Mouse (Mus musculus) v-Abl transformed pro-B cells (cell line): Measurements from ENCODE around the gene Gorasp2.

Source experiments
- in situ Hi-C, 2 experiments: fragments of 400-800 bp; cut with MboI; formaldehyde crosslinking; loops; one replicate each; pipeline ENCODE4 v1.15.1; 2025; ENCODE audit not compliant: unreplicated experiment in 2 of 2

Gene Gorasp2

DNA sequence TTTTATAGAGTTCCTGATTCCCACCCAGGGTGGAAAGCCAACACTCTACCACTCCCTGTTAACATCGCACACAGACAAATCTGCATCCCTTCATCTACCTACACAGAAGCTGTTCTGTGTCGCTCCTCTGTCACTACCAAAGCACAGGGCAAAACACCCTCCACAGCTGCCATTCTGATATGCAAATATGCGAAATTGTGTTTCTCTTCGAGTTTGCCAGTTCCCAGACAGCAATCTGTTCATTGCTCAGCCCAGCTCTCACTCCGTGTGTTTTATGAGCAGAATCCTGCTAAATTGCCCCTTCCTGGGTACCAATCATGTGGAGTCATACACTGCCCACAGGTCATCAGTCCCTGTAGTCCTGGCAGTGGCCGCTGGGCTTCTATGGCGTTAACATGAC lies 4.3 kb upstream of the Gorasp2 start:
- in situ Hi-C loops = no loop called here

DNA sequence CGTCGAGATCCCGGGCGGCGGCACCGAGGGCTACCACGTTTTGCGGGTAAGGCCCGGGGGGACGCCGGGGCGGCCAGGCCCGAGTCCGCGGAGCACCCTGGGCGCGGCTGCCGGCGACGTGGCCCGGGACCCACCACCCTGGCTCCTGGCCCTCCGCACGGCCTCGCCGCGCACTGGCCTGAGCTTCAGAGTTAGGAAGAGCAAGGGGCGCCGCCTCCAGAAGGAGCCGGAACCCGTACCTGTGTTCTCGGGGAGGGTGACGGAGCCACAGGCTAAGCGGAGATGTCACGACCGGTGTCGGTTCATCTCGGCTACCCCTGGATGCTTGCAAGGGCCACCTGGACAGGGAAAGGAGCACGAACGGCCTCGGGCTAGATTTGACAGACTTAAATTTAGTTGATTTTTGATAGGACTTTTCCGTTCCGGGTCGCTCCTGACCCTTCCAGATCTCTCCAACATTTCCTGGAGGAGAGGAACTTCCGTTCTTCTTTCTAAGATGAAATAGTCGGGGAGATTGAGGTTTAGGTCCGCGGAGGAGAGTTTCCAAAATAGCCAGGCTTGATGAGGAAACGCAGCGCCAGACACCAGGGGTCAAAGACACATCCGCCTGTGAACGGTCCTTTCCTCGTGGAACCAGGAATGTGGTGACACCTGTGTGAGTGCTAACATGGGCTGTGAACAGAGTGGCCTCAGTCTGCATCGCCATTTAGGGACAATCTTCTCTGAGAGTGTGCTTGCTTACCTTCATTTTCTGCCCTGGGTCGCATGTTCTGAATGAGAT lies 529 bp downstream of the Gorasp2 start, which contains the start of gene Gm26558:
Gm26558 (minus strand) TSS at position 394 of the 781 bp plus-strand sequence.
- in situ Hi-C loops = loop anchor here (10.0 kb wide), 2 partner anchors 163 to 437 kb away; partner anchors contain the start of gene Tlk1 (in 1 of the 2)

DNA sequence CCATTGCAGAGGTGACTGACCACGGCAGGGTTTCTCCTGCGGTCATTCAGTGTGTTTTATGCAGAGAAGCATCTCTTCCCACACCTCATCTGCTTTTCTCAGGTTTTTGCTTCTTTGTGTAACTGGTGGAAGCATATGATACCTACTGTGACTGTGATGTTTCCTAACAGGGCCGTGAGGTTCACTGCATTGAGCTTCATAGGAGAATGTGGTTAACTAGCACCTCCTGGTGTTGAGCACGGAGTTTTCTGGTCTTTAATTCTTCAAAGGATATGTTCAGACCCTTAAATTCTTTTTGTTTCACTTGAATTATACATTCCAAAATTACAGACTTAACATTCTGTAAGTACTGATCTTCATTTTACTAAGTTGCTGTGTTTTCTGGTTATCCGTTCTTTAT lies 2.4 kb downstream of the Gorasp2 start:
- in situ Hi-C loops = loop anchor here (10.0 kb wide), 2 partner anchors 161 to 439 kb away; partner anchors contain the start of gene Tlk1 (in 1 of the 2)

DNA sequence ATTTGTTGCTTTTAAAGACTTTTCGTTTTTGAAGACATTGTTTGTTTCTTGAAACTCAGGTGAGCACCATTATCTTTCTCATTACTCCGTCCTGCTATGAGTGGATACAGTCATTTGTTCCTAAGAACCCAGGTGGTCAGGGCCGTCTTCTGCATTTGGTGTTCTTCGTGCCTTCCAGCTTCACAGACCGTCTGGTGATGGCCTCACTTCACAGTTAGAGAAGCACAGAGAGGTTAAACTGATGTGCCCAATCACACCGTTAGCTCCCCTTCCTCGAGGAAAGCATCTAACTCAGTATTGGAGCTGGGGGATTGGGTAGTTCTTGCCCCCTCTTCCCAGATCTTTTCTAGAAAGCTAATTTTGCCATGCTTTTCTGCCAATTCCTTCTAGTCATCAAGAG lies 5.6 kb downstream of the Gorasp2 start:
- in situ Hi-C loops = loop anchor here (10.0 kb wide), 2 partner anchors 158 to 442 kb away; partner anchors contain the start of gene Tlk1 (in 1 of the 2)

DNA sequence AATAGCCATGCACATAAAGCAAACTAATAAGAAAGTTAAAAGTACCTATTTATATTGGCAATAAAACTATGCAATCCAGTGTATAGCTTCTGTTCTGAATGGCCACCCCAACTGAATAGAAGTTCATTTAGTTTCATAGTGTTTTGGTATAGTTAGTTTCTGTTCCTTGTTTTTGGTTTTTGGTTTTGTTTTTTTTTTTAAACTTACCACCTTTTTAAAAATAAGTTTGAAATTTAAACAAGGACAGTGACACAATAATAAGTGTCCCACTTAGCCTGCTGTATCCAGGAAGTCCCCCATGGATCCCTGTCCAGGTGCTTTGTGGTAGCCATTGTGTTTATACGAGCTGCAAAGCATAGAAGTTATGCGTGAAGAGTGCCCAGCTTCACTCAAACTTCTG lies 7.9 kb downstream of the Gorasp2 start:
- in situ Hi-C loops = loop anchor here (10.0 kb wide), 2 partner anchors 156 to 444 kb away; partner anchors contain the start of gene Tlk1 (in 1 of the 2)

DNA sequence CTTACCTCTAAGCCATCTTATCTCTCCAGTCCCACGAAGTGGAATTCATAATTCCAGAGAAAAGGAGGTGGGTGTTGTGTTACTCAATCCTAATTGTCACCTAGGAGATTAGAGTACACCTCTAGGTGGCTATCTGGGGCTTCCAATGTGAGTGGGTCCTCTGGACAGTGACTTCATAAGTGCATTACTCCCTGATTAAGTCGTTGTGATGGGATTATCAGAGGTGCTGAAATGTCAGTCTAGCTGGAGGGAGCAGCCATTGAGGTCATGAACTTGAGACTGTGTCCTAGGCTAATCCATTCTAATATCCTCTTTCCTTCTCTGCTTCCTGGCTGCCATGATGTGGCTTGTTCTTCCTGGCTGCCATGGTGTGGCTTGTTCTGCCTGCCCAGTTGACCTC lies 8.5 kb downstream of the Gorasp2 start:
- in situ Hi-C loops = loop anchor here (10.0 kb wide), 2 partner anchors 155 to 445 kb away; partner anchors contain the start of gene Tlk1 (in 1 of the 2)

DNA sequence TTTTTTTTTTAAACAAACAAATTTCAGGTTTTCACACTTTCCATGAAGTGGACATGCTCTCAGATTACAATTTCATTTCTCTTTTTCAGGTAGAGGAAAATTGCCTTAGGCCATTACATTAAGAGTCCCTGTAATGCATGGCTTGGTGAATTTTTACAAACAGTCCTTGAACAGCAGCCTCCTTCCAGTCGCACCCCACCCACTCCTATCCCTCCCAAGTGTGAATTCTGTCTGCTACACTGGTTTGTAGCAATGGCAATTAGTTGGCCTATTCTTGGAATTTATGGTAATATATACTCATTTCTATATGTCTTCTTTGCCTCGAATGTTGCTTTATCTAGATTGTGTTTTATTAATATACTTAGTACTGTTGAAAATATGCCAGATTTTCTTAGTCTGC lies 11.1 kb downstream of the Gorasp2 start:
- in situ Hi-C loops = no loop called here

DNA sequence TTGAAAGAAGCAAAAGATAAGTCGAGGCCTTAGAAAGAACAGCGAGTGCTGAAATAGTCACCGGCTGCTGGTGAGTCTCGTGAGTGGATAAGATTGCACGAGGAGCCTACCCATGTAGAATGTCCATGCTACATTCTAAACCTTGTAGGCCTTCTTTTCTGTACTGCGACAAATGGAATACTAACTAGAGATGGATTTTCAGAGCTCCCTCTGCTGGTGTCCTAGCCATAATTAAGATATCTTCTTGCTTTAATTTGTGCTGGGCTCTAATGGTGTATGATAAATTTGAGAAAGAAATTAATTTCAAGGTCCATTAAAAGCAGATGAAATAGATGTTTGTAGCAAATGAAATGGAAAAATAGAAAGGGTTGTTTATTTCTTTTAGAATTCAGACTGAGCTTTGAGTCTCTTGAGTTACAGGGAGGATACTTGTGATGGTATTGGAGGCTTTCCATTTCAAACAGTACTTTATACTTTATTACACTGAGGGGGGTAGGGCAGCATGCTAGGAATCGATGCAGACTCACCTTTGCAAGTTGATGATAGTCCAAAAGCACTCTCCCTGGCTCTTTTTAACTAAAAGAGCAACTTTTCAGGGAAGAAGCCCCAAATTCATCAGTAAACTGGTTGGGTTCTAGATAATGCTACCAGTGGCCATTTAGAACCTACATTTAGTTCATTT lies 12.2 kb downstream of the Gorasp2 start:
- in situ Hi-C loops = no loop called here

DNA sequence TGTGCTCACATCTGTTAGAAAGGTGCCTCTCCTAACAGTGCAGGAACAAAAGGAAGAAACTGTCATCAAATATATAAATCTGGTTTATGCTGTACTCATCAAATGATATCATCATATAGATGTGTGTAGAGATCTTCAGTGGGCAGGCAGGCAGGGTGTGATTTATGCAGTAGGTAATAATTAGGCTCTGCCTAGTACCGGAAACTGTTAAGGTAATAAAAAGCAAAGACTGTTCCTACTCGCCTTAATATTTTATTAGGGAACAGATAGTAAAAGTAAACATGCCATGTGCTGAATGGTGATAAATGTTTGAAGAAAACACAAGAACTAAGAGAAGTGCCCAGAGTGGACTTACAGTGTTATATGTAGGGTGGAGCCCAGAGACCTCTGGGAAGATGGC lies 20.9 kb downstream of the Gorasp2 start:
- in situ Hi-C loops = loop anchor here (25.0 kb wide), 2 partner anchors 1130 to 1155 kb away; no protein-coding TSS in a partner anchor

DNA sequence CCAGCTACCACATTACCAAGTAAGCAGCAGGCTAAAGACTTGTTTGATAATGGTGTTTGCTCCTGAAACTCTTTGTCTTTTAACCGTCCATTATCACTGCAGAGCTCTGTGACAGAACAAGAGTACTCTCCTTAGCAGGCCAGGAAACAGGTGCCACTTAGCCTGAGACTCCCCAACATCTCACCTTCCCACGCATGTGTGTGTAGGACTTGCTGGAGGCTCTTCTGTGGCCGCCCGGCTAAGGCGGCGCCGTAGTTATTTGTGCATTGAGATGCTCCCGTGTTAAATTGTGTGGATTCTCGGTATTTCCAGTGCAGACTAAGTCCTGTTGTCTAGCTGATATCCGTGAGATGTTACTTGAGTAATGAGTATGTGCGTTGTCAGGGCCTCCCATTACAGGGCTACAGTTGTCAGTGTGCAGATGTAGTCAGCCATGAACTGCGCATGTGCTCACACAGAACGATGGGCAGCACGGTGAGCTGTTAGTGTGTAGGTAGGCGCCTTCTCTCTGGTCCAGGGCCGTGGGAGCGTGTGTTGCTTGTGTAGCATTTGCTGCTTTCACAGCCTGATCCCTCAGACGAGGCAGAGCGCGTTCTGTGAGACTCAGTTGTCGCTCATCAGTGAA lies 27.2 kb downstream of the Gorasp2 start:
- in situ Hi-C loops = loop anchor here (25.0 kb wide), 2 partner anchors 1124 to 1149 kb away; no protein-coding TSS in a partner anchor

DNA sequence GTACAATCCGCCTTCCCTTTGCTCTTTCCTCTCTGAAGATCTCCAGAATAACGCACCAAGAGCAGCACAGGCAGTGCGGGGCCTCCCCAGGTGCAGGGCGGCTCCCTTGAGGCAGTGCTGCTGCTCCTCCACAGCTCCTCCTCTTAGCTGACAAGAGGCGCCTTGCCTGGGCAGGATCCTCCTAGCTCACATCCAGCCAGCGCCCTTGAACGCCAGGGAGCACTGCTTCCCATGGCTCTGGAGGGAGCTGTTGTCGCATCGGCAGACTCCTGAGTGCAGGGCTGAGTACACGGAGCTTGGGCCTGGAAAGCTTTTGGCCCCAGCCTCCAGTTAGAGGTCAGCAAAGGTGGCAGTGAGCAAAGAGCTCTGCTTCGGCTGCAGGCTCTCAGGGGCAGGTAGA lies 28.8 kb downstream of the Gorasp2 start:
- in situ Hi-C loops = loop anchor here (25.0 kb wide), 2 partner anchors 1122 to 1147 kb away; no protein-coding TSS in a partner anchor

DNA sequence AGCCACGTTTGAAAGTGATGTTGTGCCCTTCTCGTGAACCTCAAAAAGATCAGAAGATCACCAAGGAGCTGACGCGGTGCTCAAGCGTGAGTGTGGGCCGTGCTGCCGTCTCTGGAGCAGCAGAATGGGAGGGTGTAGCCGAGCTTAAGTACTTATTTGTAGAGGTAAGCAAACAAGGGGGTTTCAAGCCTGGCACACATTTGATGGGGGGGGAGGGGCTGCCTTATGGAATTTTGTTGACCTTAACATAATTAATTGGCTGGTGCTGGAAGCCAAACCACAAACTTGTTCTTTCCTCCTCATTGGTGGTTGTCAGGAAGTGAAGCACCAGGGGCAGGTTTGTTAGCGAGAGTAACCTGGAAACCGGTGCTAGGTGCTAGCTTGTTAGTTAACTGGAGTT lies 34.3 kb downstream of the Gorasp2 start:
- in situ Hi-C loops = loop anchor here (25.0 kb wide), 2 partner anchors 1117 to 1142 kb away; no protein-coding TSS in a partner anchor

DNA sequence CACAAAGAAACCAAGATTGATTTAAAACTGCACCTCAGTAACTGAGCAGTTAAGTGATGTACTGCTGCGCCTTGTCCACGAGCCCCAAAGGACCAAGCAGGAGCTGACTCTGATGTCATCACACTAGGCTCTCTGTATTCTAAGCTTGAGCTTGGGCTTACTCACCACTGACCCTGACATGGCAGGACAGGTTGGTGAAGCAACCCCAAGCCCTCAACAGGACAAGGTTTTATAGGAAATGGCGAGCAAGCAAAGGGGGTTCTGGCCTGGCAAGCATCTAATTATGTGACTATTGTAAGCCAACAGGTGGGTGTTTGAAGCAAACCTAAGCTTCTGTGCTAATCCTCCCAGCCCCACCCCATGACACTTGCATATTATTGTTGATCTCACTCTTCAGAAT lies 39.5 kb downstream of the Gorasp2 start:
- in situ Hi-C loops = loop anchor here (10.0 to 25.0 kb wide), 3 partner anchors 124 to 536 kb away; partner anchors contain the start of gene Tlk1 (in 1 of the 2)

DNA sequence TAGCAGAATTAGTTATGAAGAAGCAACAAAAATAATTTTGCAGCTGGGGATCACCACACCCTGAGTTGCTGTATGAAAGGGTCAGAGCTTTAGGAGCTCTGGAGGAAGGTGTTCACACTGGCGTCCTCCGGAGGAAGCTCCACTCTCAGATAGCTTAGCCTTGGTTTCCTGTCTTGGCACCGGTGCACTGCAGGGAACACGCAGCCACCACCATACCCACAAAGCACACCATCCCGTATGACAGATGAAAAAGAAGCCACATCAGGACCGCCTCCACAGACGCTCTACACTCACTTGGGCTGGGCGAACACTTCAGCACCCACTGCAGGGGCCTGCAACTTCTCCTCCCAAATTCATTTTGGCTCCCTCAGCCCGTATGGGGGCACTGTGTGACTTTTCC lies 40.2 kb downstream of the Gorasp2 start:
- in situ Hi-C loops = loop anchor here (10.0 to 25.0 kb wide), 3 partner anchors 123 to 536 kb away; partner anchors contain the start of gene Tlk1 (in 1 of the 2)

DNA sequence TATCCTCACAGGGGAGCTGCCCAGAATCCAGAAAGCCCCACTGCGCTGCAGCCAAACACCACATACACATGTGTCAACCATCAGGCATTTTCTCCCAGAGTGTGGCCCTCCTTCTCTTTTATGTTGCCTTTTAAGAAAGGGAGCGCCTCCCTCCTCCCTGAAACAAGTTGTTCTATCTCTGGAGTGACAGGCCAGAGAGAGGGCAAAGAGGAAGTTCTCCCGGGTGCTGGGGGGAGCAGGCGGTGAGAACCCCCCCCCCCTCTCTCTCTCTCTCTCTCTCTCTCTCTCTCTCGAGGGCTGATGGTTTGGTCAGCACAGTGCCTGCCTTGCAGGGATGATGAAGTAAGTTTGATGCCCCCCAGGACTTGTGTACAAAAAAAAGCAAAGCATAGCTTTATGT lies 41.0 kb downstream of the Gorasp2 start:
- in situ Hi-C loops = loop anchor here (10.0 to 25.0 kb wide), 3 partner anchors 122 to 535 kb away; partner anchors contain the start of gene Tlk1 (in 1 of the 2)

DNA sequence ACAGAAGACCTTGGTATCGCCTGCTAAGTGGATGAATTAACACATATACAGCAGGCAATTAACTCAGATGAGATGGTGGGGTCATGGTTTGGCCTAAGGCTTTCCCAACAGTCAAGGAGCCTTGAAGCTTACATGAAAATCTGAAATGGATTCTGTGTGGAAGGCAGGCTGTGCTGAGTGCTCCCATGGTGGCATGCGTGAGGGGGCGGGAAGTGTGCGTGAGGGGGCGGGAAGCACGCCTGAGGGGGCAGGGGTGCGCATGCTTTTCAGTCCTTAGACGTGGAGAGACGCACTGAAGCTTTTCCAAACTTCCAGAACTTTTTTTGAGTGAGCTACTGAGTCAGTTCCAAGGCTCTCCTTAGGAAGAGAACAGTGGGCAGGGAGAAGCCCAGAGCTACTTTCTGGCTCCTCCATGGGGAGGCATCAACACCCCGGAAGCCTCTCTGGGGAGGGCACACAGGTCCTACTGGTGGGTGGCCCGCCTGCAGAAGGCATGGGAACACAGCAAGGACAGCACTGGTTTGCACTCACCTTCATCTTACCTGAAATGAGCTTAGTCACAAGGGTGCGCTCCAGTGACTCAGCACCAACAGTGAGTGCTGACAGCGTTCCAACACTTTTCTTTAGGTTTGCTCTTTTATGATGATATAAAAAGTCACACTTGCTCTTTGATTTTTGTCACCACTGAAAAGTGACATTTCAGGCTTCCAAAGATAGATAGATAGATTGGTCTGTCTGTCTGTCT lies 47.8 kb downstream of the Gorasp2 start:
- in situ Hi-C loops = loop anchor here (10.0 to 25.0 kb wide), 3 partner anchors 116 to 528 kb away; partner anchors contain the start of gene Tlk1 (in 1 of the 2)

DNA sequence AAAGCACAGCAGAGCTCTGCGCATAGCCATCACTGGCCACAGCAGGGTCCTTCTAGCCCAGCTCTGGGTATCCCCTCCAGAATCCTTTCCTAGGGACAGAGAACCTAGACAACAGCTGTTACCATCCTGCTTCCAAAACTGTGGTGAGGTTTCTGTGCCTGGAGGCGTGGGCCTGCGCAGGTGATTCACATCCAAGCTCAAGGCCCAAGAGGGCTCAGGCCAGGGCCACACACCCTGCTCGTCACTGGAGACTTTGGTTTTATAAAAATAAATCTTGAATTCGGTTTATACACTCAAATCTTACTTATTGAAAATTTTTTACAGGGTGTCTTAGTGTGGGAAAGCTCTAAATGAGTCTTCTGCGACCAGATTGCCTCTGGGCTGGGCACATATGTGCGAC lies 48.9 kb downstream of the Gorasp2 start:
- in situ Hi-C loops = loop anchor here in 1 of 2 experiments (25.0 kb wide), 1 partner anchor 527 kb away; no protein-coding TSS in a partner anchor

DNA sequence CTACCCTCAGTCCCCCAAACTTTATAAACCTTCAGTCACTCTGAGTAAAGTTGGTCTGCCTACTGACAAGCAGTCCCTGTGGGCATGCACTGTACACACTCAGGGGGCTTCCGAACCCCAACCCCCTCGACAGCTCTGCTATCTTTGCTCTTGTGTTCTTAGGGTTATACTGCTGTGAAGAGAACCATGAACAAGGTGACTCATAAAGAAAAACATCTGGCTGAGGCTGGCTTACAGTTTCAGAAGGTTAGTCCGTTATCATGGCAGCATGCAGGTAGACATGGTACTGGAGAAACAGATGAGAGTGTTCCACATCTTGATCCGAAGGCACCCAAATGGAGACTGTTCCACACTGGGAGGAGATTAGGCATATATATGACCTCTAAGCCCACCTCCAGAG lies 49.5 kb downstream of the Gorasp2 start:
- in situ Hi-C loops = loop anchor here in 1 of 2 experiments (25.0 kb wide), 1 partner anchor 526 kb away; no protein-coding TSS in a partner anchor

DNA sequence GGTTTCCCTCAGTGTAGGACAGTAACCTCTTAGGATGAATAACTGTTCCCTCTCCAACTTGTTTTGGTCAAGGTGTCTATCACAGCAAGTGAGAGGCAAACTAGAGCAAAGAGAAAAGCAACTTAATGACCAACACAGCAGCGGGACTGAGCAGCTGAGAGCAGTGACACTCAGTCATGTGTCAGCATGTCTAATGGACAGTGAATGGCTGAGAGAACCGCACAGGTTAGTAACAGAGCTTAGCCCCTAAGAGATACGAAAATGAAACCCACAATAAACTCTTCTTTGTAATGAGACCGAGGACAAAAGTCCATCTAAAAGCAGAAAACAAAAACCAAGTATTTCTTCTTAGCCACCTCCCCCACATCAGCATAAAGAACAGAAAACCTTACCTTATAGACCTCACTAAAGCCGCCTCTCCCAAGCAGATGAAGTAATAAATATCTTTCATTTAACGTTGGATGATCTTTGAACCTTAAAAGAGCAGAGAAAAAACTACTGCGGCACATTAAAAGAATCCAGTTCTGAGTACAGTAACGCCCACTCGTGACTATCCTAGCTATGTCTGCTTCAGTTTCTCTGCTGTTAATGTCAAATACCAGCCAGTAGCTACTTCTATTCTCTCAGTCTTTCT lies 62.4 kb downstream of the Gorasp2 start:
- in situ Hi-C loops = loop anchor here in 1 of 2 experiments (25.0 kb wide), 1 partner anchor 514 kb away; no protein-coding TSS in a partner anchor
